Mouse (Mus musculus): ENCODE measurements around the gene Smim5. TPM values are rescaled to one million over a fixed set of nuclear protein-coding genes. Genes with fewer than 3 reads are reported as not detected.
A peak's percentile ranks its signal among the peaks of the same experiment; 100 is the strongest.

Smim5 gene
- total and polyA plus RNA-seq, 3 experiments = 0.42 to 1.4 (median 0.98) TPM

GRCm38 (mm10) chr11:115904231-115904955, 4.6 kb downstream of the Smim5 start:
- no peak overlapping the region for H3K9ac ChIP-seq (ENCODE audit: insufficient read depth, low read depth)
- dilution Hi-C loops (cut with MboI; ENCODE audit: extremely low pct_ligation_motif_present, extremely low pct_unique_long_range_greater_than_20kb, low sequenced_read_pairs) = no loop called here
- no peaks in the 10 kb centered on the region for H3K9me3 ChIP-seq (replicated peaks; ENCODE audit: low read length)
- peaks cover 31 to 78% of the 10 kb centered on the region in 2 experiments for H3K4me1 ChIP-seq (ENCODE audit: control insufficient read depth in 1 of 2, insufficient read depth in 2 of 2)
- no peaks in the 10 kb centered on the region for H3K27me3 ChIP-seq (replicated peaks)
- no peaks in the 10 kb centered on the region for H3K79me2 ChIP-seq (replicated peaks; ENCODE audit: control insufficient read depth, extremely low read depth, insufficient read depth, poor library complexity, severe bottlenecking)
- H3K4me2 ChIP-seq (ENCODE audit: insufficient read depth, low read depth, poor library complexity, severe bottlenecking) = peak overlapping the region; percentile 14
- peak overlapping the region in 2 of 3 experiments; percentile 16 to 22 for H3K4me3 ChIP-seq (replicated peaks in 1 of 3; ENCODE audit: low read depth in 2 of 3, low read length in 2 of 3, poor library complexity in 1 of 3)
- peaks cover 10 to 69% of the 10 kb centered on the region in 2 experiments for H3K36me3 ChIP-seq (replicated peaks in 1 of 2; ENCODE audit: control insufficient read depth in 1 of 2, insufficient read depth in 1 of 2, low read length in 1 of 2)
- peak overlapping the region; percentile 47 for H3K27ac ChIP-seq (ENCODE audit: insufficient read depth, low read depth)
- peak; percentile 81 for DNase-seq (ENCODE audit: extremely low read depth)
- TF ChIP-seq MAX (IDR thresholded peaks at IDR 0.05; ENCODE audit: low read length) (peak; percentile 11; the same call in 1 of the 2 replicates), POLR2AphosphoS2 (IDR thresholded peaks at IDR 0.05; ENCODE audit: low read depth, low read length) (no peak), MYC (IDR thresholded peaks at IDR 0.05; ENCODE audit: low read depth, low read length) (no peak; the same call in 1 of the 2 replicates), USF1 (IDR thresholded peaks at IDR 0.05; ENCODE audit: low read depth, low read length) (no peak), POLR2A (IDR thresholded peaks at IDR 0.05; ENCODE audit: low read depth, low read length) (no peak), E2F4 (IDR thresholded peaks at IDR 0.05; ENCODE audit: insufficient replicate concordance, low read depth, low read length) (no peak), SMC3 (IDR thresholded peaks at IDR 0.05; ENCODE audit: low read depth, low read length) (no peak), NRF1 (IDR thresholded peaks at IDR 0.05; ENCODE audit: low read depth, low read length) (no peak), MXI1 (IDR thresholded peaks at IDR 0.05; ENCODE audit: low read depth, low read length) (peak; percentile 6; the same call in 1 of the 2 replicates), TCF12 (IDR thresholded peaks at IDR 0.05; ENCODE audit: low read depth, low read length) (no peak; the same call in 1 of the 2 replicates), MEF2A (IDR thresholded peaks at IDR 0.05; ENCODE audit: borderline replicate concordance, low read depth, low read length) (no peak), JUND (conservative IDR thresholded peaks at IDR 0.05; ENCODE audit: low read depth, low read length) (no peak), SIN3A (IDR thresholded peaks at IDR 0.05; ENCODE audit: low read length) (0 out of 2 replicates have a peak, but pooled peaks have one; percentile 8), USF2 (conservative IDR thresholded peaks at IDR 0.05; ENCODE audit: low read depth, low read length) (no peak), HCFC1 (IDR thresholded peaks at IDR 0.05; ENCODE audit: low read depth, low read length) (no peak), ETS1 (conservative IDR thresholded peaks at IDR 0.05; ENCODE audit: low read depth, low read length) (0 out of 2 replicates have a peak, but pooled peaks have one; percentile 25), JUN (IDR thresholded peaks at IDR 0.05; ENCODE audit: insufficient read depth, low read depth, low read length) (no peak), ZMIZ1 (IDR thresholded peaks at IDR 0.05; ENCODE audit: low read depth, low read length) (no peak), TBP (conservative IDR thresholded peaks at IDR 0.05; ENCODE audit: low read depth, low read length) (no peak), IRF4 (IDR thresholded peaks at IDR 0.05; ENCODE audit: low read depth, low read length) (no peak; the same call in 1 of the 2 replicates), EP300 (IDR thresholded peaks at IDR 0.05; ENCODE audit: low read length) (no peak), KAT2A (IDR thresholded peaks at IDR 0.05; ENCODE audit: insufficient replicate concordance, low read length) (no peak), UBTF (IDR thresholded peaks at IDR 0.05; ENCODE audit: low read depth, low read length) (no peak), ZKSCAN1 (IDR thresholded peaks at IDR 0.05; ENCODE audit: borderline replicate concordance, low read depth, low read length) (no peak)
- in situ Hi-C loops (cut with MboI; ENCODE audit: low pct_ligation_motif_present, low pct_unique_long_range_greater_than_20kb, low sequenced_read_pairs) = no loop called here

All from CH12.LX (cell line).